Mouse (Mus musculus): ENCODE data around the gene Tnik. TPM values are rescaled to one million over a fixed set of nuclear protein-coding genes. Genes with fewer than 3 reads are reported as not detected.
A peak's percentile ranks its signal among the peaks of the same experiment; 100 is the strongest.

Gene Tnik
- polyA plus RNA-seq, 1 experiment from 2014 or later: 1.2 TPM

GRCm38 (mm10) chr3:28321635-28322034 lies 58.6 kb downstream of the Tnik start:
- H3K4me1 ChIP-seq (replicated peaks; ENCODE audit: insufficient read depth, low read length): no peaks in the 10 kb centered on the region
- H3K9ac ChIP-seq (ENCODE audit: low read depth, low read length): no peak overlapping the region
- no peaks in the 10 kb centered on the region for H3K9me3 ChIP-seq (replicated peaks; ENCODE audit: low read length)
- ATAC-seq (replicated peaks; ENCODE audit: low FRiP score, low read depth) (no peak), DNase-seq (ENCODE audit: low spot score) (no peak)
- no peaks in the 10 kb centered on the region for H3K36me3 ChIP-seq (ENCODE audit: insufficient read depth, low read length)
- H3K4me3 ChIP-seq (replicated peaks; ENCODE audit: low read depth, low read length): no peak overlapping the region
- 85% methylated on average over 8 of the region's 8 CpGs for WGBS
- H3K27ac ChIP-seq: no peak overlapping the region
- no peak overlapping the region for H3K4me2 ChIP-seq (ENCODE audit: low read length)
- no peaks in the 10 kb centered on the region for H3K27me3 ChIP-seq (ENCODE audit: insufficient read depth, low read length)
- no peak for TF ChIP-seq CTCF (IDR thresholded peaks at IDR 0.05; ENCODE audit: low read depth)

DNA sequence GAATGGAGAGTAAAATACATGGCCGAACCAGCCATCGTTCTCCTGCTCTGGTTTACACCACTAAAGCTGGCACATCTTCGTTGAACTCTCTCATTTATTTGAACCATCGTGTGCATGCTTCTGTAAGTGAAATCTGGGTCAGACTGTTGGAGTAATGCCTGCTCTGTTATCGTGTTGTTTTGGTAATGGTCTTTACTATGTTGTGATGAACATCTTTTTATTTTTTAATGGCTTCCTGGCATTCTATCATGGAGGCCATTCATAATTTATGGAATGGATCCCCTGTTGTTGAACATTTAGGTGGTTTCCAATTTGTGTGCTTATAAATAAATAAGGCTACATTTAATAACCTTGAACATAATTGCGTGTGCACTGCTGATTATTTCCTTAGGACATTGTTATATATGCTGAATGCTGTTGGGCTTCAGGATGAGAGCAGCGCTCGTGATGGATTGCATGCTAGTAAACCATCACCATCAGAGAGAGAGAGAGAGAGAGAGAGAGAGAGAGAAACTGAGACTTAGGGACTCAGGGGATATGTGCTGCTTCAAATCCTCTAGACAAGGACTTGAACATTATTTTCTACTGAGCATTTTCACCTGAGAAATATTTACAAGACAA lies 62.7 kb downstream of the Tnik start:
- no peak for TF ChIP-seq CTCF (IDR thresholded peaks at IDR 0.05; ENCODE audit: low read depth)
- Histone ChIP-seq H3K4me2 (ENCODE audit: low read length) (no peak overlapping the region), H3K4me3 (replicated peaks; ENCODE audit: low read depth, low read length) (no peak overlapping the region), H3K9me3 (replicated peaks; ENCODE audit: low read length) (no peaks in the 10 kb centered on the region), H3K9ac (ENCODE audit: low read depth, low read length) (no peak overlapping the region), H3K27ac (no peak overlapping the region), H3K4me1 (replicated peaks; ENCODE audit: insufficient read depth, low read length) (no peaks in the 10 kb centered on the region), H3K36me3 (ENCODE audit: insufficient read depth, low read length) (no peaks in the 10 kb centered on the region), H3K27me3 (ENCODE audit: insufficient read depth, low read length) (no peaks in the 10 kb centered on the region)
- ATAC-seq (replicated peaks; ENCODE audit: low FRiP score, low read depth): no peak
- no peak for DNase-seq (ENCODE audit: low spot score)
- WGBS: 88% methylated on average over 8 of the region's 8 CpGs

- H3K4me2 ChIP-seq (ENCODE audit: low read length): no peak overlapping the region
- no peak for TF ChIP-seq CTCF (IDR thresholded peaks at IDR 0.05; ENCODE audit: low read depth)
- H3K27me3 ChIP-seq (ENCODE audit: insufficient read depth, low read length): no peaks in the 10 kb centered on the region
- DNase-seq (ENCODE audit: low spot score): no peak
- no peak for ATAC-seq (replicated peaks; ENCODE audit: low FRiP score, low read depth)
- no peak overlapping the region for H3K4me3 ChIP-seq (replicated peaks; ENCODE audit: low read depth, low read length)
- WGBS: 65% methylated on average over 5 of the region's 5 CpGs
- no peak overlapping the region for H3K9ac ChIP-seq (ENCODE audit: low read depth, low read length)
- H3K9me3 ChIP-seq (replicated peaks; ENCODE audit: low read length): no peaks in the 10 kb centered on the region
- no peak overlapping the region for H3K27ac ChIP-seq
- no peaks in the 10 kb centered on the region for H3K36me3 ChIP-seq (ENCODE audit: insufficient read depth, low read length)
- no peaks in the 10 kb centered on the region for H3K4me1 ChIP-seq (replicated peaks; ENCODE audit: insufficient read depth, low read length)
These were observed 69.3 kb downstream of the Tnik start for GRCm38 (mm10) chr3:28332316-28332715.

DNA sequence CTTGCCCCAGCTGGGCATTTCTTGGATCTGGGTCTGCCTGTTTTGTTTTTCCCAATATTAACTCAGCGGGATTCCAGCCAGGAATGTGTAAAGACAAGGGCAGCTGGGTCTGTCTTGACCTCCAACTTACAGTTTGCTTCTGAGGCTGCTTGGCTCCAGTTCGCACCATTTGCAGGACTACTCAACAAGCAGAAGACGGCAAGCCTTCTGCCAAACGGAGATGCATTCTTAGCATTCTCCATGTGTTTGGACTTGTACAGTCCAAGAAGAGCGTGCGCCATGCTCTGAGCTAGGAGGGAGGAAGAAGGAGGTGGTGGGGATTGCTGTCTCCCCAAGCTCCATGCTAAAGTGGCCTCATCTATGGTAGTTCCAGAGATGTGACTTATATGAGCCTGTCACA lies 70.9 kb downstream of the Tnik start:
- no peak overlapping the region for H3K4me3 ChIP-seq (replicated peaks; ENCODE audit: low read depth, low read length)
- no peaks in the 10 kb centered on the region for H3K36me3 ChIP-seq (ENCODE audit: insufficient read depth, low read length)
- no peak overlapping the region for H3K9ac ChIP-seq (ENCODE audit: low read depth, low read length)
- no peaks in the 10 kb centered on the region for H3K4me1 ChIP-seq (replicated peaks; ENCODE audit: insufficient read depth, low read length)
- no peak overlapping the region for H3K4me2 ChIP-seq (ENCODE audit: low read length)
- ATAC-seq (replicated peaks; ENCODE audit: low FRiP score, low read depth) (no peak), DNase-seq (ENCODE audit: low spot score) (peak; percentile 12)
- WGBS: 71% methylated on average over 6 of the region's 6 CpGs
- no peaks in the 10 kb centered on the region for H3K9me3 ChIP-seq (replicated peaks; ENCODE audit: low read length)
- no peak overlapping the region for H3K27ac ChIP-seq
- TF ChIP-seq CTCF (IDR thresholded peaks at IDR 0.05; ENCODE audit: low read depth): no peak
- no peaks in the 10 kb centered on the region for H3K27me3 ChIP-seq (ENCODE audit: insufficient read depth, low read length)

GRCm38 (mm10) chr3:28334547-28334946 lies 71.5 kb downstream of the Tnik start:
- no peaks in the 10 kb centered on the region for H3K36me3 ChIP-seq (ENCODE audit: insufficient read depth, low read length)
- H3K4me2 ChIP-seq (ENCODE audit: low read length): no peak overlapping the region
- no peak overlapping the region for H3K9ac ChIP-seq (ENCODE audit: low read depth, low read length)
- H3K4me1 ChIP-seq (replicated peaks; ENCODE audit: insufficient read depth, low read length): no peaks in the 10 kb centered on the region
- DNase-seq (ENCODE audit: low spot score) (no peak), ATAC-seq (replicated peaks; ENCODE audit: low FRiP score, low read depth) (no peak)
- H3K27me3 ChIP-seq (ENCODE audit: insufficient read depth, low read length): no peaks in the 10 kb centered on the region
- WGBS: 100% methylated on average over 1 of the region's 1 CpGs
- H3K4me3 ChIP-seq (replicated peaks; ENCODE audit: low read depth, low read length): no peak overlapping the region
- no peak overlapping the region for H3K27ac ChIP-seq
- no peak for TF ChIP-seq CTCF (IDR thresholded peaks at IDR 0.05; ENCODE audit: low read depth)
- no peaks in the 10 kb centered on the region for H3K9me3 ChIP-seq (replicated peaks; ENCODE audit: low read length)

- Histone ChIP-seq H3K9ac (ENCODE audit: low read depth, low read length) (no peak overlapping the region), H3K36me3 (ENCODE audit: insufficient read depth, low read length) (no peaks in the 10 kb centered on the region), H3K4me2 (ENCODE audit: low read length) (no peak overlapping the region), H3K4me1 (replicated peaks; ENCODE audit: insufficient read depth, low read length) (no peaks in the 10 kb centered on the region), H3K9me3 (replicated peaks; ENCODE audit: low read length) (no peaks in the 10 kb centered on the region), H3K27me3 (ENCODE audit: insufficient read depth, low read length) (no peaks in the 10 kb centered on the region), H3K27ac (no peak overlapping the region), H3K4me3 (replicated peaks; ENCODE audit: low read depth, low read length) (no peak overlapping the region)
- no peak for ATAC-seq (replicated peaks; ENCODE audit: low FRiP score, low read depth)
- no peak for DNase-seq (ENCODE audit: low spot score)
- TF ChIP-seq CTCF (IDR thresholded peaks at IDR 0.05; ENCODE audit: low read depth): no peak
- 49% methylated on average over 8 of the region's 8 CpGs for WGBS
These were observed 77.1 kb downstream of the Tnik start for GRCm38 (mm10) chr3:28340071-28340470.

GRCm38 (mm10) chr3:28343204-28343603 lies 80.2 kb downstream of the Tnik start:
- no peak for TF ChIP-seq CTCF (IDR thresholded peaks at IDR 0.05; ENCODE audit: low read depth)
- Histone ChIP-seq H3K36me3 (ENCODE audit: insufficient read depth, low read length) (no peaks in the 10 kb centered on the region), H3K4me1 (replicated peaks; ENCODE audit: insufficient read depth, low read length) (no peaks in the 10 kb centered on the region), H3K4me3 (replicated peaks; ENCODE audit: low read depth, low read length) (no peak overlapping the region), H3K27ac (no peak overlapping the region), H3K9ac (ENCODE audit: low read depth, low read length) (no peak overlapping the region), H3K4me2 (ENCODE audit: low read length) (no peak overlapping the region), H3K9me3 (replicated peaks; ENCODE audit: low read length) (no peaks in the 10 kb centered on the region), H3K27me3 (ENCODE audit: insufficient read depth, low read length) (no peaks in the 10 kb centered on the region)
- no peak for ATAC-seq (replicated peaks; ENCODE audit: low FRiP score, low read depth)
- no peak for DNase-seq (ENCODE audit: low spot score)
- 89% methylated on average over 3 of the region's 3 CpGs for WGBS

All from kidney, postnatal 0 days (tissue).